Mouse (Mus musculus) spleen, postnatal 14 days (tissue): ENCODE measurements at regions not wholly inside any gene's neighbourhood (a gene's known extent, or its start where the extent isn't known, plus 50 kb on each side); places are given as distances from the start of the nearest gene placed in this dataset.

Experiments
- DNase-seq, 2 experiments: peaks; one replicate each; pipeline ENCODE4 v3.0.0; 2021 to 2022; ENCODE audit warnings: low spot score in 2 of 2

- no peak for DNase-seq
These were observed 394.6 kb upstream of the Zeb2 start for GRCm38 (mm10) chr2:45511791-45512190.

- DNase-seq = no peak
These were observed 387.3 kb upstream of the Zeb2 start for GRCm38 (mm10) chr2:45504468-45504867.

GRCm38 (mm10) chr2:45493656-45494055 lies 376.5 kb upstream of the Zeb2 start:
- no peak for DNase-seq

- no peak for DNase-seq
These were observed 369.3 kb upstream of the Zeb2 start for GRCm38 (mm10) chr2:45486530-45486929.

GRCm38 (mm10) chr2:45485477-45485876 lies 368.3 kb upstream of the Zeb2 start:
- DNase-seq = no peak

- no peak for DNase-seq
These were observed 363.5 kb upstream of the Zeb2 start for GRCm38 (mm10) chr2:45480671-45481070.

- DNase-seq = no peak
These were observed 358.8 kb upstream of the Zeb2 start for GRCm38 (mm10) chr2:45475996-45476395.

GRCm38 (mm10) chr2:45464306-45464705 lies 347.1 kb upstream of the Zeb2 start:
- no peak for DNase-seq

GRCm38 (mm10) chr2:45459410-45459809 lies 342.2 kb upstream of the Zeb2 start:
- no peak for DNase-seq

GRCm38 (mm10) chr2:45454811-45455210 lies 337.6 kb upstream of the Zeb2 start:
- no peak for DNase-seq

GRCm38 (mm10) chr2:45439146-45439545 lies 322.0 kb upstream of the Zeb2 start:
- no peak for DNase-seq

- no peak for DNase-seq
These were observed 321.5 kb upstream of the Zeb2 start for GRCm38 (mm10) chr2:45438739-45439138.

- no peak for DNase-seq
These were observed 318.2 kb upstream of the Zeb2 start for GRCm38 (mm10) chr2:45435261-45435980.

GRCm38 (mm10) chr2:45434789-45435188 lies 317.6 kb upstream of the Zeb2 start:
- DNase-seq = no peak

- DNase-seq = no peak
These were observed 317.0 kb upstream of the Zeb2 start for GRCm38 (mm10) chr2:45434169-45434568.

- DNase-seq = no peak
These were observed 314.2 kb upstream of the Zeb2 start for GRCm38 (mm10) chr2:45431366-45431765.

- no peak for DNase-seq
These were observed 304.6 kb upstream of the Zeb2 start for GRCm38 (mm10) chr2:45421774-45422173.

GRCm38 (mm10) chr2:45408136-45408535 lies 290.9 kb upstream of the Zeb2 start:
- DNase-seq = no peak

GRCm38 (mm10) chr2:45389902-45390492 lies 272.8 kb upstream of the Zeb2 start:
- DNase-seq = no peak

- DNase-seq = no peak
These were observed 254.1 kb upstream of the Zeb2 start for GRCm38 (mm10) chr2:45371268-45371667.

- no peak for DNase-seq
These were observed 253.4 kb upstream of the Zeb2 start for GRCm38 (mm10) chr2:45370615-45370968.

- no peak for DNase-seq
These were observed 252.9 kb upstream of the Zeb2 start for GRCm38 (mm10) chr2:45369914-45370614.

- DNase-seq = no peak
These were observed 252.2 kb upstream of the Zeb2 start for GRCm38 (mm10) chr2:45369432-45369831.
